Mouse (Mus musculus): ENCODE results near the gene Olfr1490. TPM values are rescaled to one million over a fixed set of nuclear protein-coding genes. Genes with fewer than 3 reads are reported as not detected.
"Not testable (repeated sequence)": the region's sequence is repeated elsewhere in the genome, so short reads cannot be mapped to it uniquely, and the experiment has no call there.

The Olfr1490 gene
- polyA plus RNA-seq (2016; fragmentation: Nextera tagmentation; extraction: Ambion mirVana) = not detected in 2 replicates

GRCm38 (mm10) chr19:13650791-13651190 lies at the start of gene Olfr1490:
TSS of gene Olfr1490 (plus strand) at chr19:13651091.
- no peak within 1 kb of the TSS for H3K27ac ChIP-seq
- H3K4me1 ChIP-seq = no peaks in the 10 kb centered on the region
- peaks cover 21% of the 10 kb centered on the region for H3K9me3 ChIP-seq
- 79% methylated on average over 1 of the region's 1 CpGs for WGBS
- H3K27me3 ChIP-seq (ENCODE audit: poor library complexity, severe bottlenecking) = no peaks in the 10 kb centered on the region
- no peak within 1 kb of the TSS for H3K4me3 ChIP-seq
- DNase-seq (ENCODE audit: extremely low spot score, low spot score) = no peak
- no peaks in the 10 kb centered on the region for H3K36me3 ChIP-seq (replicated peaks)

- H3K9me3 ChIP-seq = peaks cover 24% of the 10 kb centered on the region
- H3K4me3 ChIP-seq; H3K27me3 ChIP-seq (ENCODE audit: poor library complexity, severe bottlenecking); H3K27ac ChIP-seq; H3K36me3 ChIP-seq (replicated peaks); H3K4me1 ChIP-seq; DNase-seq (ENCODE audit: extremely low spot score, low spot score): not testable (repeated sequence)
- WGBS = 94% methylated on average over 2 of the region's 2 CpGs
Measured at GRCm38 (mm10) chr19:13617075-13617474, 33.8 kb upstream of the Olfr1490 start, which contains the start of gene Olfr1487. TSS of gene Olfr1487 (plus strand) at chr19:13617375.

GRCm38 (mm10) chr19:13631321-13631720 lies 19.6 kb upstream of the Olfr1490 start, which contains the start of gene Olfr1489:
TSS of gene Olfr1489 (plus strand) at chr19:13631621.
- H3K36me3 ChIP-seq (replicated peaks) = no peaks in the 10 kb centered on the region
- no peak within 1 kb of the TSS for H3K4me3 ChIP-seq
- DNase-seq (ENCODE audit: extremely low spot score, low spot score) = no peak
- whole genome bisulfite sequencing = 83% methylated on average over 1 of the region's 1 CpGs
- H3K27me3 ChIP-seq (ENCODE audit: poor library complexity, severe bottlenecking) = no peaks in the 10 kb centered on the region
- no peak within 1 kb of the TSS for H3K27ac ChIP-seq
- H3K9me3 ChIP-seq = peaks cover 31% of the 10 kb centered on the region
- no peaks in the 10 kb centered on the region for H3K4me1 ChIP-seq

DNA sequence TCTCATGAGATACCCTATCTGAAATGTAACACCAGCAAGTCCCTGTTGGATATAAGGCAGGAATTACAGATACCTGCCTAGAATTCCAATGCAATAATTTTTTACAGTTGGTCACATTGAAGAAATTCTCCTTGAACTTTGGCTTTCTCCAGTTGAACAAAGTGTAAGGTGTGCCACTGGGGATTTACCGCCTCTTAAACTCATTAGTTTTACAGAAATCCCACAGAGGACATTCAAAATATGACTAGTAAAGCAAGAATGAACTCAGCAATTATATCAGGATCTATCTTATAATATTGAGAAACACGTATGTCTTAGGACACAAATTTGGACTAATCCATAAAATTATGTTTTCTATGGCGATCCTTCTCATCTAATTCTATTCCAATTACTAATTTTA lies 46.1 kb downstream of the Olfr1490 start, which contains the start of gene Olfr1491:
Olfr1491 (plus strand) TSS at position 301 of the 400 bp plus-strand sequence.
- Histone ChIP-seq H3K27ac (no peak within 1 kb of the TSS), H3K4me1 (no peaks in the 10 kb centered on the region), H3K27me3 (ENCODE audit: poor library complexity, severe bottlenecking) (no peaks in the 10 kb centered on the region), H3K36me3 (replicated peaks) (no peaks in the 10 kb centered on the region), H3K9me3 (no peaks in the 10 kb centered on the region), H3K4me3 (no peak within 1 kb of the TSS)
- no peak for DNase-seq (ENCODE audit: extremely low spot score, low spot score)
- WGBS = 82% methylated on average over 3 of the region's 3 CpGs

Small RNA genes lying within 50 kb of the gene (microRNA-seq; reads per million reads assigned to microRNA genes)
- gene Gm23931 = not detected

Other genes starting within 250 kb of the Olfr1490 start
- not detected in 2 replicates for gene Olfr1469, start 243.2 kb upstream of the Olfr1490 start, polyA plus RNA-seq (2016; fragmentation: Nextera tagmentation; extraction: Ambion mirVana)
- not detected in 2 replicates for gene Olfr1471, start 207.7 kb upstream of the Olfr1490 start, polyA plus RNA-seq (2016; fragmentation: Nextera tagmentation; extraction: Ambion mirVana)
- gene Olfr1472, start 195.0 kb upstream of the Olfr1490 start, polyA plus RNA-seq (2016; fragmentation: Nextera tagmentation; extraction: Ambion mirVana) = not detected in 2 replicates
- gene Olfr1474, start 181.5 kb upstream of the Olfr1490 start, polyA plus RNA-seq (2016; fragmentation: Nextera tagmentation; extraction: Ambion mirVana) = not detected in 2 replicates
- gene Olfr1475, start 170.9 kb upstream of the Olfr1490 start, polyA plus RNA-seq (2016; fragmentation: Nextera tagmentation; extraction: Ambion mirVana) = not detected in 2 replicates
- gene Olfr1477, start 150.5 kb upstream of the Olfr1490 start, polyA plus RNA-seq (2016; fragmentation: Nextera tagmentation; extraction: Ambion mirVana) = not detected in 2 replicates
- gene Olfr1480, start 123.2 kb upstream of the Olfr1490 start, polyA plus RNA-seq (2016; fragmentation: Nextera tagmentation; extraction: Ambion mirVana) = not detected in 2 replicates
- not detected in 2 replicates for gene Olfr1484, start 67.6 kb upstream of the Olfr1490 start, polyA plus RNA-seq (2016; fragmentation: Nextera tagmentation; extraction: Ambion mirVana)
- not detected in 2 replicates for gene Olfr1487, start 33.7 kb upstream of the Olfr1490 start, polyA plus RNA-seq (2016; fragmentation: Nextera tagmentation; extraction: Ambion mirVana)
- gene Olfr1489, start 19.5 kb upstream of the Olfr1490 start, polyA plus RNA-seq (2016; fragmentation: Nextera tagmentation; extraction: Ambion mirVana) = not detected in 2 replicates
- not detected in 2 replicates for gene Olfr1491, start 46.2 kb downstream of the Olfr1490 start, polyA plus RNA-seq (2016; fragmentation: Nextera tagmentation; extraction: Ambion mirVana)
- gene Olfr1493-ps1, start 72.2 kb downstream of the Olfr1490 start, polyA plus RNA-seq (2016; fragmentation: Nextera tagmentation; extraction: Ambion mirVana) = not detected in 2 replicates
- gene Olfr1494, start 88.6 kb downstream of the Olfr1490 start, polyA plus RNA-seq (2016; fragmentation: Nextera tagmentation; extraction: Ambion mirVana) = not detected in 2 replicates
- not detected in 2 replicates for gene Olfr1495, start 113.5 kb downstream of the Olfr1490 start, polyA plus RNA-seq (2016; fragmentation: Nextera tagmentation; extraction: Ambion mirVana)
- not detected in 2 replicates for gene Olfr1496, start 126.8 kb downstream of the Olfr1490 start, polyA plus RNA-seq (2016; fragmentation: Nextera tagmentation; extraction: Ambion mirVana)
- not detected in 2 replicates for gene Olfr1497, start 147.1 kb downstream of the Olfr1490 start, polyA plus RNA-seq (2016; fragmentation: Nextera tagmentation; extraction: Ambion mirVana)
- gene Olfr1499, start 168.4 kb downstream of the Olfr1490 start, polyA plus RNA-seq (2016; fragmentation: Nextera tagmentation; extraction: Ambion mirVana) = not detected in 2 replicates
- not detected in 2 replicates for gene Olfr1500, start 179.4 kb downstream of the Olfr1490 start, polyA plus RNA-seq (2016; fragmentation: Nextera tagmentation; extraction: Ambion mirVana)
- not detected in 2 replicates for gene Olfr1501, start 199.6 kb downstream of the Olfr1490 start, polyA plus RNA-seq (2016; fragmentation: Nextera tagmentation; extraction: Ambion mirVana)
- gene Olfr1502, start 210.7 kb downstream of the Olfr1490 start, polyA plus RNA-seq (2016; fragmentation: Nextera tagmentation; extraction: Ambion mirVana) = not detected in 2 replicates
- gene Olfr1504, start 246.8 kb downstream of the Olfr1490 start, polyA plus RNA-seq (2016; fragmentation: Nextera tagmentation; extraction: Ambion mirVana) = not detected in 2 replicates

Data from forebrain, embryonic 10.5 days (tissue).